Mouse (Mus musculus) thymus, postnatal 0 days (tissue): Measurements from ENCODE around the gene Atp2c2. TPM values are rescaled to one million over a fixed set of nuclear protein-coding genes. Genes with fewer than 3 reads are reported as not detected.
A peak's percentile ranks its signal among the peaks of the same experiment; 100 is the strongest.

Experiments
- DNase-seq: peaks from one replicate; pipeline ENCODE4 v3.0.0-alpha.2; 2015; ENCODE audit warnings: low spot score
- polyA plus RNA-seq: library from polyadenylated mRNA; unstranded; fragments of >200 nt; fragmentation: Nextera tagmentation; extraction: Ambion mirVana; gene quantifications from 2 replicates; pipeline ENCODE4 v1.2.1, GENCODE M21; 2015

Gene Atp2c2
- polyA plus RNA-seq, 1 experiment from 2014 or later: 0.29 TPM

DNA sequence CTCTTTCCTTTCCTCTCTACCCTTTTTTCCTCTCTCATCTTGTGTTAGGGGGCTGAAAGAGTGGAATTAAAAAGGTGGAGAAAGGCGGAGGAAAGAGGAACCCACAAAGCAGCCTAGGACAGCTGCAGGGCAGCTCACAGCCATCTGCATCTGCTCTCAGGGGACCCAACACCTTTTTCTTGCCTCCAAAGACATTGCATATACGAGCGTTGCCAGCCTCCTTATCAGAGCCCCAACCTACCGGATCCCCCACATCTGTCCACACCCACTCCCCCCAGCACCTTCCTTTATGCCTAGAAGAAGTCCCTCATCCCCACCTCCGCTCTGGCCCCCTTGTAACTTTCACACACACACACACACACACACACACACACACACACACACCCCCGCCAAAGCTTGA is 83.8 kb downstream of the Atp2c2 start:
- DNase-seq: peak; percentile 72

DNA sequence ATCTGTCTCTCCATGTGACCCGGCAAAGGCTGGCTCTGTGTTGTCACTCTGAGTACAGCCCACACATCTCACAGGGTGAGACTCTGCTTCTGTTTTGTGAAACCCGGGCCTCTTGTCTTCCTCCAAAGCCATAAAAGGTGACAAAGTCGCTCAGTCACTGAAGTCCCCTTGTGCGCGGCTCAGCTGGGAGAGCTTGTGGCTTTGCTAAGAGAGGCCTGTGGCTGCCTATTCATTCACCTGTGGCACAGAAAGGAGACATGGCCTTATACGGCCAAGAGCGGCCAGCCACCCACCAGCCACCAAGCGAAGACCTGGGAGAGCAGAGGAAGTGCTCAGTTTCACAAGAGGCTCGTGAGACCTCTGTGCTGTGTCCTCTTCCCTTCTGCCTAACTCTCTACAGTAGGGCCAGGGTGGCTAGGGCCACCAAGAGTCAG is 84.3 kb downstream of the Atp2c2 start:
- DNase-seq: peak; percentile 74

DNA sequence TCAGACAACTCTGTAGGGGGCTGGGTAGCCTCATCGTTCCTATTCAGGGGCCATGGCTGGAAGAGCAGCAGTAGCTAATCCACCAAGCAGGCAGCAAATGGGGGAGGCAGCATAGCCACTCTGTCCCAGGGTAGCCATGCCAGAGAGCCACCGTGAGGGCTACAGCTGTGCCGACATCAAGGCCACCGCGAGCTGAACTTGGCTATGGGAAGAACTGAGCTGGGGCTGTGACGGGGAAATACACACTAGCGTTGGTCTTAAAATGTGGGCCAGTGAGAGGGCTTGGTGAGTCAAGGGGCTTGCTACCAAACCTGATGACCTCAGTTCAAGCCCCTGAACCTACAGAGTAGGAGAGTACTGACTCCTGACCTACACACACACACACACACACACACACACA is 84.9 kb downstream of the Atp2c2 start:
- DNase-seq: peak; percentile 41

DNA sequence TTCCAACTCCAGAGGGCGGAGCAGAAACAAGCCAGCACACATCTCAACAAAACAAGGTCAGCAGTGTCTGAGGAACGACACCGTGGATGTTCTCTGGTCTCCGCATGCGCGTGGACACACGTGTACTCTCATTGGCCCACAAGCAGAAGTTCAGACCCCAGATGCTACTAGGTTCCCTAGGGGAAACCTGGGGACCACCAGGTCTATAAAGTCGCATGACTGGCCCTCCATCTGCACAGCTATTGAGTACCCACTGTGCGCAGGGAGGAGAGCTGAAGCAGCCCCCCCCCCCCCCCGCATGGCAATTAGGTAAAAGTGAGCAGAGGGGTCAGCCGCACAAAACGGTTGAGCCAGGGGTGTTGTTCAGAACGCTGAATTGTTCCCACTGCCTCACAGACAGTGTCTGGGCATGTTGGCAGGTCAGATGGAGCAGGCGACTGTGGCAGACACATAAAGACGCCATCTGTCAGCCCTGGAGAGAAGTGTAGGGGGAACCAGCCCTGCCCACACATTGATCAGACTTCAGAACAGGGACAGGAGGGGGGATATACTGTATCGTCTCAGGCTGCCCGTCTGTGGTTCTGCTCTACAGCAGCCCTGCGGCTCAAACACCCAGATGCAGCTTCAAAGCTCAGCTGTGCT is 86.1 kb downstream of the Atp2c2 start:
- peak; percentile 34 for DNase-seq

DNA sequence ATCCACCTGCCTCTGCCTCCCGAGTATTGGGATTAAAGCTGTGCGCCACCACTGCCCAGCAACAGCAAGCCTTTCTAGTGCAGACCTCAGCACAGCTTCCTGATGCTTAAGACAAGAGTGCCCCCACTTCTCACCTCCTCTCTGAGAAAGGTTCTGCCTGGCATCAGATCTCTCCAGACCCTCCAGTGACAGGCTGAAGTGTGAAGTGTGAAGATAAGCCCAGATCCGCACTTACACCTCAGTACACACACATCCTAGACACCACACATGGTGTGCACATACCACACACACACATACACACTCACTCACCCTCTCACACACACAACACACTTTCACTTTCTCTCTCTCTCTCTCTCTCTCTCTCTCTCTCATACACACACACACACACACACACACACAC is 87.1 kb downstream of the Atp2c2 start:
- DNase-seq: no peak

DNA sequence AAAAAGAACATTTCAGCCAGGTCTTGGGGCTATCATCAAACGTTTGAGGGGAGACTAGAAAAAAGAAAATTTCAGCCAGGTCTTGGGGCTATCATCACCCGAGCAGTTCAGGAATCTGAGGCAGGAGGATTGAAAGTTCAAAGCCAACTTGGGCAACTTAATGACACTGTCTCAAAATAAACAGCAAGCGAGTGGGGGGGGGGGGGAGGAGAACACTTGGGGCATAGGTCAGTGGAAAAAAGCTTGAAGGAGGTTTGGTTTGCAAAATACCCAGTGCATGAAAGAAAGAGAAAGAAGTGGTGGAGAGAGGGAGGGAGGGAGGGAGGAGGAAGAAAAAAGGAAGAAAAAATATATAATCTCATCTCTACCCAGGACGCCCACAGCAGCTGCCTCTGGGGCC is 87.5 kb downstream of the Atp2c2 start:
- DNase-seq: peak; percentile 37

DNA sequence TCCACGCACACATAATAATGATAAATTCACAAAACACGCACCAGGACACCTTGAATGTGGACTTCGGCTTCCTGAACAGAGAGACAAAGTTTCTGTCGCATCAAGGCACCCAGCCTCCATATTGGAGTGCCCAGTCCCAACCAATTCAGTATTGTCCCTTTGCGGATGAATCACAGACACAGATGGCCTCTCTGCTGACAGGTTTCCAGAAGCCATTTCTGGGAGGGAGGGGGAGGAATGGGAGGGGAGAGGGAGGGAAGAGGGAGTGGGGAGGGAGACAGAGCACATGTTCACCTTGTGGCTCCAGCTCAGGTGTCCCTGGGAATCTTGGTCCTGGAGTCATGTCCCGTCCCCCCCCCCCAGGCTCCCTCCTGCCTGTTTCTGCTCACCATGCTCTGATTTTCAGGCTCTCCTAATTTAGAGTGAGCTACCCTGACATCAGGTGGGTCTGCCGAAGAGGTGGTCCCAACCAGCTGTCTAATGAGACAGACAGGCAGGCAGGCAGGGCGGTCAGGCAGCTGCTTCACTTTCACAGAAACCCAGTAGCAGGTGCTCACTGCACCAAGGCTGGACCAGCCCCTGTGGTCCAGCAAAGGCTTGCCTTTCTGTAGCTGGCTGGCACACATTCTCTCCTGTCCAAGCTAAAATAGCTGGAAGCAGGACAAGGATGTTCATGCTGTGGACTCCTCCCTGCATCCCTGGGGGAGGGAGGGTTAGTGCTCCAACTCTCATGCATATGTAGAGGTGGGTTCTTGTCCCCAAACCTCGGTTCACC is 89.0 kb downstream of the Atp2c2 start:
- DNase-seq: no peak

DNA sequence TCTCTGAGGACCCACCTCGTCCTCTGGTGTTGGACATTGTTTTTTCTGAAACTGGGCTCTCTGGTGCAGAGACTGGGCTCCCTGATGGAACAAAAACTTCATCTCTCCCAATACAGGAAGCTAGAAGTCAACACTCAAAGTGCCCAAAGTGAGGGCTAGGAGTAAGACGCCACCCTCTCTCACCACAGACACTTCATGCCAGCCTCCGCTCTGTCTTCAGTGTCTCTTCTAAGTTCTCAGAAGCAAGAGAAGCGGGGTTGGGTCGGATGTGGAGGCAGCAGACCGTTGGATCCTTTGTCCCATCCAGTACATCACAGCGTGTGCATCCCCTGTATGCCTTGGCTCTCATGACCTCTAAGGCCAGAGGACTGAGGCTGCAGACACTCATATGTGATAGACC is 89.8 kb downstream of the Atp2c2 start:
- peak; percentile 40 for DNase-seq

DNA sequence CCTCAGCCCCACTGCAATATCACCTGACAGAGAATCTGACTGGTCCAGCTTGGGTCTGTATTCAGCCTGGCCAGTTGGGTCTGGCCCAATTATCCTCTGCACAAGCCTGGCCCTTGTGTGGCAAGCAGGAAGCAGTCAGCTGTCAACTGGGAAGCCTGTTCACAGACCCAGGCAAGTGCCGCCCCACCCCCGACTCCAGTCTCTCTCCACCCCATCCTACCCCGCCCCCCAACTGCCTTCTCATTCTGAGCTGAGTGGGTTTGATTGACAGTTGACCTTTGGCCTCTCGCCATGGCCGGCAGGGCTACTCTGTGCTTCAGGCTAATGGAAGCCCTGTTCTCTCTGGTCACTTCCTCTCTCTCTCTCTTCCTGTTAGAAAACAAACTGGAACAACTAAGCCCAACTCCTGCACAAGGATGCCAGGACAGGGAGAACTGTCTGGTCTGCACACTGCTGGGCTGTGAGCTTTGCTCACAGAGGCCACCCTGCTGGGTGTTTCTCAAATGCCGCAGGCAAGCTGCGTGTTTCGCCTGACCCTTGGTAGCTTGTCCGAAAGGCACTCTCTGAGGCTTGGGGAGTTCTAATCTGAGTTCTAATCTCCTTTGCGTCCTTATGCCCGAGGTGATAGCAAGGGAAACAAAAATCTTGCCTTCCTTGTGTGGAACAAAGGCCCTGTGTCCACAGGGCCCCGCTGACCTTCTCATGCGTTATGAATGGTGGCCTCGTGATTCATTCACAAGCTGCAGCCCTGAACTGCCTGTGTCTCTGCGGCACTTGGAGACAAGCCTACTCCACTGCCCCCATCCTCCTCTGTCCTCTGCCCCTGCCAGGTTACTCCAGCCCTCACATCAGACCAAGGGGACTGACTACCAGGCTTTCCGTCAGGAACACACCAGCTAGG is 92.2 kb downstream of the Atp2c2 start:
- no peak for DNase-seq

DNA sequence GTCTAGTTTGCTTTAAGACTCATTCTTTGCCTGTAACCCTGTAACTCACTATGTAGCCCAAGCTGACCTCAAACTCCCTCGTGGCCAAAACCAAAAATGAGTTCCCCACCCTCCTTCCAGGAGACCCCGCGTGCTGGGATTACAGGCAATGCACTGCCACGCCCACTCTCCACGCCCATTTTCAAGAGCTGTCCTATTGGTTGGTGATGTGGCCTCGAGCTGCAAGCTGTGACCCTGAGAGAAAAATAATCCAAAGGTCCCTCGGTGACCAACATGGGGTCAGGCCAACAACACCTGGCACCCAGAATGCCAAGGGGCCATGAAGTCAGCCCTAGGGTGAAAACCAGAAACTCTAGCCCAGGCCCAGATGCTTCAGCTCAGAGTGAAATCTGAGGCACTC is 94.9 kb downstream of the Atp2c2 start:
- DNase-seq: no peak

DNA sequence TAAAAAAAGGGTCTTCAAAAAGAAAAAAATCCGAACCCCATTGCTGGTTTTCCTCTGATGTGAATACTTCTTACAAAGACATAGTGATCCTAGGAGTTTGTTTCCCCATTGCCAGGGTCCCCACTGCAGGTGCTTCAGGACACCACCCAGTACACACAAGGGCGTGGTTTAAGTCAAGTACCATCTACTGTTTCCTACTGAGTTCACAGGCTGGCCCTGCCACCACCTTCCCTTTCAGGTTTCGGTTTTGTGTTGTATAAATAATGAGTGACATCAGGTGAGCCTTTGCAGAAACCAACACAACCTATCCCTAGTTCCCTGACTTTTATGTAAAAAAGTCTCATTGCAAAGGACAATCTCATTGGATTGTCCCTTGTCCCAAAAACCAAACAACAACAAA is 95.8 kb downstream of the Atp2c2 start:
- DNase-seq: no peak

DNA sequence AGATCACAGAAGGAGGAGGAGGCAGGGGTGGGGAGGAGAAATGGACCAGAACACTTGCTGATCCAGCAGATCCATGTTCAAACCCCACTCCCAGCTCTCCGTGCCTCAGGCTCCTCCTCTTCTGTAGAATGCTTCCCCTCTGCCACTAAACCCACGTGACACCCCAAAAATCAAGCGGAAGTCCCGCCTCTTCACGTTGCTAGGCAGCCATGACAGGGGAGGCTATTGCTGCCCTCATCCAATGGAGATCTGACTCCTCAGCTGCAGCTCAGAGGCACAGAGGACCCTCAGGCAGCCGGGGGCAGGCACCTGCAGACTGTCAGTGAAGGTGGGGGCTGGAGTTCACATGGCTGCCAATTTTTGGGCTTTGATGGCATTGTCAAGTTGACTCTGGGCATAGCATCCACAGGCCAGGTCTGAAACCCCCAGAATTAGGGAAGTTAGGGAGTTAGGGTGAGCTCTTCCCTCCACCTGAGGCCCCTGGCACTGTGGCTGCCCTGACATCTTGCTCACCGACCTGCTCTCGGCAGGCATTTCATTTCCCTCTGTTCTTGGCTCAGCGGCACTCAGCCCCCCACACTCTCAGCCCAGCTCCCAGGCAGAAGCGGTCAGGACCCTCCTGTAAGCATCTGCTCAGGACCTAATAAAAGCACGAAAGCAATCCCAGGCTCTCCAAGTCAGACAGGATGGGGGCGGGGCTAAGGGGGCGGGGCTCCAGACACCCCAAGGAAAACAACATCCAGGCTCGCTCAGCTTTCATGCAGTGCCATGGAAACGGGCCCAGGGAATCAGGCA is 98.6 kb downstream of the Atp2c2 start:
- DNase-seq: peak; percentile 96

DNA sequence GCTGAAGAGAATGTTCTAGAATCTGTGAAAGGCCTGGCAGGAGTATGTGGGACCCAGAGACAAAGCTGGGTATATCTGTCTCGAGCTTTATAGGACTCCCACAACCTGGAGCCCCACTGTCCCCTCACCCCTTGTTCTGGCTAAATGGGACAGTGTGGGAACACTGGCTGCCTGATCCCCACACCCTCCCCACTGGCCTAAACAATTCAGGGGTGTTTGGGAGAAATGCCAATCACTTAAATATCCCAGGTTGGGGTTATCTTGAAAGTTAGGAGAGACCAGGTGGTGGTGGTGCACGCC is 99.1 kb downstream of the Atp2c2 start:
- DNase-seq: no peak

DNA sequence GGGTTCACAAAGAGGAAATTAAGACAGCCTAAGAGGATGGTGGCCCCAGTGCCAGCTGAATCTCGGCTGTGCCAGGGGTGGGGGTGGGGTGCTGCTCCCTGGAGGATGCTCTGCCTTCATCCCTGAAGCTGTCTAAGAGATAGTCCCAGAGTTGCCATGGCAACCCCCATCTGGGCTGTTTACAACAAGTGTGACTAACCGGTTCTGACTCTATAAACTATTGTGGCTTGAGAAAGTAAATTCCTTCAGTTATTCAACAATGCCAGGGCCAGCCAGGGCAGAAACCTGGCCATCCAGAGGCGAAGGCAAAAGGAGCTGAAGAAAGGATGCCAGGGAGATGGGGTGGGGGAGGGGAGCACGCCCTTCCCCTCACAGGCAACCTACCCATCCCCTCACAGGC is 101.4 kb downstream of the Atp2c2 start:
- no peak for DNase-seq

DNA sequence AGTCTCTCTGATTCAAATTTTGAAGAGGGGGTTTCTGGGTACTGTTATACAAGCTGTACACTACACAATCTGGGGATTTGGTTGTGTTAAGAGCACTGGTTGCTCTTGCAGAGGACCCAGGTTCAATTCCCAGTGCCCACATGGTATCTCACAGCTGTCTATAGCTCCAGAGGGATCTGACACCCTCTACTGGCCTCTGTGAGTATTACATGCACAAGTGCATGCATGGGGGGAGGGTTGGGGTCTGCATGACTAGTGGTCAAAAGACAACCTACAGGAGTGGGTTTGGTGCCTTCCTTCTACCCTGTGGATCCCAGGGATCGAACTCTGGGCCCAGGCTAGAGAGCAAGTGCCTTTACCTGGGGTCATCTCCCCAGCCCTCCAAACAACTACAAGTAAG is 102.8 kb downstream of the Atp2c2 start:
- no peak for DNase-seq

DNA sequence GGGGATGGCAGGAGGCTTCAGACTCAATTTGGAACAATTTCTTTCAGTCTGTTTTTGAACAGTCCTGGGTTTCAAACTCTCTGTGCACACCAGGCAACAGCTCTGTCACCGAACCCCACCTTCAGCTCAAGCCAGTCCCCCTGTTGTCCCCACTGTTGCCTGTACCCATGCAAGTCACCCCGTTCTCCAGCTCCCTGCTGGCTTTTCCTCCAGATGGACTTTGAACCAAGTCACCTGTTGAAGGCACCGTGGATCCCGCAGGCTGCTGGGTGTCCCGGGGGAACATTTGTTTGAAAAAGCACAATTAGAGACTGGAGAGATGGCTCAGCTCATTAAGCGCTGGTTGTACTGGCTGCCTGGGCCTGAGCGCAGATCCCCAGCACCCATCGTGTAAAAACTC is 105.5 kb downstream of the Atp2c2 start:
- no peak for DNase-seq

DNA sequence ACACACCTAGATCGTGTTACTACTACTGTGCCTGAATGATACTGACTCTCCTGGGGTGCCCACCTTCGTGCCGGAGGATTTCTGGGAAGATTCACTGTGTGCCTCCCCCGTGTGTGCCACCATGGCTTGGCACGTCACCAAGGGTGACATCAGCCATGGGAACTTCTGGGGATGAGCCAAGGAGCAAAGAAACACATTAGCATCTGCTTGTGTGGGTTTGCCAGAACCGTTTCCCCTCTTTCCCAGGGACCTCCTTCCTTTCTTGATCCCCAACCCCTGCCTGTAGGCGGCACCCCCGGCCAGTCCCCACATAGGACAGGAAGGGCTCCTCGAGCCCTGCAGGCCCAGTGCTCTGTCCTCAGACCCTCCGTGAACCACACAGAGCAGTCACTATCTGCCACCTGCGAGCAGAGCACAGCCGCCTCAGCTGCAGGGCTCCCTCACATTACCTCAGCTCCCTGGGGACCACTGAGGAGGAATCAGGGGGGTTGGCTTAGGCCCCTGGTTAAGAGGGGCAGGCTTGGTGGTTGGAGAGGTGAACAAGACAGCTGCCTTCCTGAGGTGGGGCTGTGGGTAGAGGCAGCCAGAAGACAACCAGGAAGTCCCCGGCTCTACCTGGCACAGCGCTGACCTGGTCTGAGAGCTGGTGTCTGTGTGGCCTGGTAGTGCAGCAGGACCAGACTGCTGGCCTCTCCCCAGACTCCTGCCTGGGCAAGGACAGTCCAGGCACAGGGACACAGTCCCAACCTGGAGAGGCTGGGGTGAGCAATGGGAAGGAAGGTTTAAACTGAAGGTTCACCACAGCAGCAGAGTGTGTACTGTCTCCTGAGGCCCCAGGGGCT is 106.8 kb downstream of the Atp2c2 start:
- DNase-seq: peak; percentile 72
